Mouse (Mus musculus): ENCODE results near the gene H2afv. TPM values are rescaled to one million over a fixed set of nuclear protein-coding genes. Genes with fewer than 3 reads are reported as not detected.

The H2afv gene
- polyA plus RNA-seq (2015; fragmentation: Nextera tagmentation; extraction: Ambion mirVana): 552 and 602 TPM in 2 replicates

DNA sequence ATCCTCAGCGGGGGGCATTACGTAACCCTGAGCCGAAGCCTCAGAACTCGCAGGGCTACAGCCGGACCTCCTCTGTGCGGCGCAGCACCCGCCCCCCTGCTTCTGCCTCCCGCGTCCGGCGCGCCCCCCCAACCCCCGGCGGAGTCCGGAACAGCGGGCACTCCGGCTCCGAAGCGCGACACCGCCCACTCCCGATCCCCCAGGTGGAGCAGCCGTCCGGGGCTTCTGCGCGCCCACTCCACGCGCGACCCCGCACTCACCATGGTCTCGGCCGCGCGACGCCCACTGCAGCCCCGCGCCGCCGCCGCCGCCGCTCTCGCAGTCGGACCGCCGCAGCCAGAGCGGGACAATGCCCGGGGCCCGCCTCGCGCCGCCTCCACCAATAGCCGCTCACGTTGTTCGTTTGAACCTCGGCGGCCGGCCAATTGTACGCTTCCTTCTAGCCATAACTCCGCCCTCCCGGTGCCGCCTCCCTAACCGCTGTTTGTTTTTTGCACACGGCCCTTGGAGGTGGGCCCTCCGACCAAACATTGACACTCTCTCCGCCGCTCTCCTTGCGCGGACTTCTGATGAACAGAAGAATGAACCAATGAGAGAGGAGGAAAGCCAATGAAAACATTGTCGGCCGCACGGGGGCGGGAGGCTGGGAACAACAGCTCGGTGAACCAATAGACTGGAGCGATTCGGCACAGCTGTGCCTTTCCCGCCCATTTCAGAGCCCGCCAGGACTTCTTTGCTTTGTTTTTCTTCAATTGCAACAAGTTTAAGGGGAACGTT, at the start of gene H2afv:
H2afv (minus strand) TSS at position 367 of the 777 bp plus-strand sequence.
- no peaks in the 10 kb centered on the region for H3K27me3 ChIP-seq
- under 1% methylated on average over 77 of the region's 80 CpGs for WGBS
- peak; percentile 98 for ATAC-seq (replicated peaks; ENCODE audit: low FRiP score)
- H3K4me3 ChIP-seq (replicated peaks): peak within 1 kb of the TSS; percentile 83
- no peaks in the 10 kb centered on the region; the same call in 1 of the 2 replicates for H3K9me3 ChIP-seq (replicated peaks)
- H3K9ac ChIP-seq: peak within 1 kb of the TSS; percentile 83
- H3K4me1 ChIP-seq: peaks cover 13% of the 10 kb centered on the region
- peak within 1 kb of the TSS; percentile 97 for H3K27ac ChIP-seq
- peaks cover 15% of the 10 kb centered on the region for H3K36me3 ChIP-seq
- peak within 1 kb of the TSS; percentile 66 for H3K4me2 ChIP-seq

DNA sequence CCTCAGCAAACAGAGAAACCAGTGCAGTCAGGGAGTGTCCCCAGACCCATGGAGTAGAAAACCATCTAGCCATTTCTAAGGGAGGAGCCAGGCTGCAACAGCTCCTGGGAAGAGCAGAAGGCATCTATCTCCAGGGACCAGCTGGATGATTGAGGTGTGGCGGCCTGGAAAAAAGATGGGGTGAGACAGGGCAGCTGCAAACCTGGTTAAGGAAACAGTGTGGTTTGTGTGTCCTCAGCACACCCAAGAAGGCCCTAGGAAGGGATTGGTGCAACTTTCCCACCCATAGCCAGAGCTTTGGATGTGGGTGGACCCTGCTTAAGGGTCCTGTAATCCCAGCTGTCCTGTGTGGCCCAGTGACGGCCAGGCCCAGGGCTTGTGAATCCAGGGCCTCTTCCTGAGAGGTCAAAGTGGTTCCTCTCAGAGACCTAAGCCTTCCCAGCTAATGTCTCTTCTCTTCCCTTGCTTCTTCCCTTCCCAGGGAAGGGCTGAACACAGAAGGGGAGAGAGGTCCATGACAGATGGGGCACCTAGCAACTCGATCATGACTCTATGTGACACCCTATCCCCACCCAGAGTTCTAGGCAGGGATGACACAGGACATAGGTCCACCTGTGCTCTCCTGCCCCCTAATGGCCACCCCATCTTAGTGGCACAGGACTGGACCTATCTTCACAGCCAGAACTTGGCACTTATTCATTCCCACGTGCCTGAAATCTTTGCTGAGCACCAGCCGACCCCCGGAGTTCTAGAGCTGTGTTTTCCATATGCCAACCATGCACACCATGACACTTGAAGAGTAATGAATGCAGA, 45.7 kb upstream of the H2afv start:
- Histone ChIP-seq H3K27ac (no peak overlapping the region), H3K27me3 (no peaks in the 10 kb centered on the region), H3K4me1 (no peaks in the 10 kb centered on the region), H3K36me3 (no peaks in the 10 kb centered on the region), H3K4me3 (replicated peaks) (no peak overlapping the region), H3K9ac (no peak overlapping the region), H3K4me2 (no peak overlapping the region), H3K9me3 (replicated peaks) (no peaks in the 10 kb centered on the region)
- 50% methylated on average over 6 of the region's 6 CpGs for WGBS
- no peak for ATAC-seq (replicated peaks; ENCODE audit: low FRiP score)

- ATAC-seq (replicated peaks; ENCODE audit: low FRiP score): no peak
- Histone ChIP-seq H3K36me3 (no peaks in the 10 kb centered on the region), H3K4me2 (no peak overlapping the region), H3K4me1 (peaks cover 4% of the 10 kb centered on the region; the same call in 1 of the 2 replicates), H3K4me3 (replicated peaks) (no peak overlapping the region), H3K27ac (no peak overlapping the region), H3K9ac (no peak overlapping the region), H3K27me3 (no peaks in the 10 kb centered on the region), H3K9me3 (replicated peaks) (no peaks in the 10 kb centered on the region)
- WGBS: 86% methylated on average over 7 of the region's 7 CpGs
Observed at GRCm38 (mm10) chr11:6489257-6489656, 45.0 kb upstream of the H2afv start.

GRCm38 (mm10) chr11:6488041-6488684, 43.9 kb upstream of the H2afv start:
- no peak overlapping the region for H3K4me2 ChIP-seq
- WGBS: 98% methylated on average over 5 of the region's 5 CpGs
- peaks cover 4% of the 10 kb centered on the region; the same call in 1 of the 2 replicates for H3K4me1 ChIP-seq
- H3K36me3 ChIP-seq: no peaks in the 10 kb centered on the region
- H3K27me3 ChIP-seq: no peaks in the 10 kb centered on the region
- H3K9ac ChIP-seq: no peak overlapping the region
- no peak for ATAC-seq (replicated peaks; ENCODE audit: low FRiP score)
- H3K9me3 ChIP-seq (replicated peaks): no peaks in the 10 kb centered on the region
- H3K4me3 ChIP-seq (replicated peaks): no peak overlapping the region
- H3K27ac ChIP-seq: no peak overlapping the region

DNA sequence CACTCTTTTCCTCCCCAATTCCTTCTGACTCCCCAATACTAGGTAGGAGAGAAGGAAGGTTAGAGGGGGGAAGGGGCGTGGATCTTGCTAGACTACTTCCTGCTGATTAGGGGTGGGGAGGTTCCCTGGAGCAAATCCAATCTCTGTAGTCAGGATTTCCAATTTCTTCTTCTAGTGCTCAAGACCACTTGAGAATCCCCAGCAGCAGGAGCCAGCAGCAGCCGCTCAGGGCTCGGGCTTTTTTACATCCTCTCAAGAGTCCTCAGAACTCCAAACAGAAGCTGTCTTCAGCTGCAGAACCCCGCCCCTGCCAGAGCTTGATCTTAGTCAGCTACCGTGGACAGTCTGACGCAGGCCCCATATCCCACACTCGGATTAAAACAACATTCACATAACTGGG, 43.3 kb upstream of the H2afv start:
- WGBS: 59% methylated on average over 7 of the region's 7 CpGs
- Histone ChIP-seq H3K9ac (no peak overlapping the region), H3K36me3 (no peaks in the 10 kb centered on the region), H3K27me3 (no peaks in the 10 kb centered on the region), H3K4me2 (no peak overlapping the region), H3K27ac (no peak overlapping the region), H3K4me1 (peaks cover 4% of the 10 kb centered on the region; the same call in 1 of the 2 replicates), H3K9me3 (replicated peaks) (no peaks in the 10 kb centered on the region), H3K4me3 (replicated peaks) (no peak overlapping the region)
- ATAC-seq (replicated peaks; ENCODE audit: low FRiP score): no peak

DNA sequence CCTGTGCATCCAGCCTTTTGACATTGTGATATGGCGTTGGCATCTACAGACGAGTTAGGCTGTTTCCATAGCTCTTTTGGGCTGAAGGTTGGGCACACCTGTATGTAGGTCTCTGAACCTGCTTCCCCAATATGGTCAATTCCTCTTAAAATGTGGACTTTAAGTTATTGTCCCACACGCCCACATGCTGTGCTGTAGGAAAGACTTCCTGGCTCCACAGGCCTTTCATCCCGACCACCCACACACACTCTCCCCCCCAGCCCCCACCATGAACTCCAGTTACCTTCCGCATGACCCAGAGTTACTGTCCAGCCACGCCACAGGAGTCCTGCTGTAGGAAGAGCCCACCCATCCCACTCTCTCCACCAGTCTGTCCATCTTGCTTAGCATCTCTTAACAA, 42.7 kb upstream of the H2afv start:
- Histone ChIP-seq H3K9me3 (replicated peaks) (no peaks in the 10 kb centered on the region), H3K27me3 (no peaks in the 10 kb centered on the region), H3K27ac (no peak overlapping the region), H3K4me1 (peaks cover 4% of the 10 kb centered on the region; the same call in 1 of the 2 replicates), H3K4me2 (no peak overlapping the region), H3K9ac (no peak overlapping the region), H3K36me3 (no peaks in the 10 kb centered on the region), H3K4me3 (replicated peaks) (no peak overlapping the region)
- ATAC-seq (replicated peaks; ENCODE audit: low FRiP score): no peak
- WGBS: 65% methylated on average over 6 of the region's 6 CpGs

DNA sequence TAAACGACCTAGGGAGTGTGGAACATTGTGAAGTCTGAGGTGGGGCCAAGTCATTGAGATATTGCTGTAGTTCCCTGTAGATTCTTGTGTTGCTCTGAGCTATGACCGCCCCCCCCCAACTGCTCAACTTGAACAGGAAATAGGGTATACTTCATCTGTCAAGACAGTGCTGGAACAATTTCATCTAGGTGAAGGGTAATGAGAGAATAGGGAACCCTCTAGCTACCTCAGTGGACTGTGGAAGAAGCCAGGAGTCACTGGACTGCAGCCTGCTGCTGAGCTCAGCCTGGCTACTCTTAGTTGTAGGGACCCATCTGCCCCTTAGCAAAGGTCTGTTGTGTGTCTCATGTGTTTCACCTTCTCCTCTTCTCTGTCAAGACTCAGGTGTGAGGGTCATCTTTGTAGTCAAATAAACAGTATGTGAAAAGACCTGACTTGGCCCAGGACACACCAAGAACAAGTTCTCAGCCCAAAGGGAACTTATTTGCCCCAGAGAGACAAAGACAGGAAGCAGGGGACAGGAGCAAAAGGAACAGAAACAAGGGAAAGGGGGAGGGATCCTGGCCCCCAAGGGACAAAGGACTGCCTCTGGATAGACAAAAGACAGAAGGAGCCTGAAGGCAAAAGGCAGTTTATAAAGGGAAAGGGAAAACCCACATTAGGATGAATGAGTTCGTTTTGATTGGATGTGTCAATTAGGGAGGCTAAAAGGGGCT, 40.2 kb upstream of the H2afv start:
- no peak for ATAC-seq (replicated peaks; ENCODE audit: low FRiP score)
- H3K4me1 ChIP-seq: peaks cover 4% of the 10 kb centered on the region; the same call in 1 of the 2 replicates
- no peak overlapping the region for H3K4me3 ChIP-seq (replicated peaks)
- 48% methylated on average over 3 of the region's 3 CpGs for WGBS
- H3K36me3 ChIP-seq: no peaks in the 10 kb centered on the region
- no peaks in the 10 kb centered on the region for H3K27me3 ChIP-seq
- no peaks in the 10 kb centered on the region for H3K9me3 ChIP-seq (replicated peaks)
- no peak overlapping the region for H3K4me2 ChIP-seq
- no peak overlapping the region for H3K9ac ChIP-seq
- no peak overlapping the region for H3K27ac ChIP-seq

DNA sequence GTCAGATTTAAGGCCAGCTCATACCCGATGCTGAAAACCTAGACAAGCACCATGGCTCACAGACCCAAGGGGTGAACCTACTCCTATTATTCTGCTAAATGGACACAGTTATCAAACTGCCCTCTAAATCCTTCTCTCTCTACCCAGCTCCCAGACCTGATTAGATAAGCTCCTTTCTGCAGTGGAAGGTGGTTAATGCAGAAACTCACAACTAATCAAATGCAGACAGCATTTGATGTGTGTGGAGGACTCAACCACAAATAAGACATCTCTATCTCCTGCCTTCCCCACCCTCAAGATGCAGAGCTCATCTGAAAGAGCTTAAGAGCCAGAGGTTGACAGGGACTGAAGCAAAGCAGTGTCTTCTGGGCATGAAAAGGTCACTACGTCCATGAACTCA, 38.9 kb upstream of the H2afv start:
- Histone ChIP-seq H3K4me3 (replicated peaks) (no peak overlapping the region), H3K27me3 (no peaks in the 10 kb centered on the region), H3K27ac (no peak overlapping the region), H3K36me3 (no peaks in the 10 kb centered on the region), H3K9ac (no peak overlapping the region), H3K4me1 (peaks cover 4% of the 10 kb centered on the region; the same call in 1 of the 2 replicates), H3K9me3 (replicated peaks) (no peaks in the 10 kb centered on the region), H3K4me2 (no peak overlapping the region)
- ATAC-seq (replicated peaks; ENCODE audit: low FRiP score): no peak
- WGBS: 77% methylated on average over 2 of the region's 2 CpGs

DNA sequence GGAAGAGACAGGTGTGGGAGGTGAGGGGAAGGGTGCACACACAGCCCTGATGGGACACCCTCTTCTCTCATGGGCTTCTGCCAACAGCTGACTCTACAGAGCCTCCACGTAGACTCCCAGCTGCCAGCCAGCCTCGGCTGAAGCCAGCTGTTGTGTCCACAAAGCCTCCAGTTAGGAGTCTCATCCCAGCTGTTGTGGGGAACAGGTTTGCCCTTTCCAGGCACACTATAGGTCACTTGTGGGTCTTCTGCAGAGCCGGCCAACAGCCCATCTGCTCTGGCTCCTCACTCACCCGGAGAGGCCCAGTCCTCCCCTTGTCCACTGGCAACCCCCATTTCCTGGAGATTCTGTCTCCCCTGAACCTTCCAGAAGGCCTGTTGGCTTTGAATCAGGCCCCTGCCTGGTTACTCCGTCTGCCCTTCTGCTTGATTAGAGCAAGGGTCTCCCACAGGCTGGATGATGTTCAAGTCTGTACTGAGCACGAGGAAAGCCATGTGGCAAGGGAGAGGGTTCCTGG, 37.5 kb upstream of the H2afv start:
- 58% methylated on average over 6 of the region's 6 CpGs for WGBS
- Histone ChIP-seq H3K4me3 (replicated peaks) (no peak overlapping the region), H3K27ac (no peak overlapping the region), H3K9ac (no peak overlapping the region), H3K36me3 (no peaks in the 10 kb centered on the region), H3K27me3 (no peaks in the 10 kb centered on the region), H3K4me2 (no peak overlapping the region), H3K9me3 (replicated peaks) (no peaks in the 10 kb centered on the region), H3K4me1 (peaks cover 4% of the 10 kb centered on the region; the same call in 1 of the 2 replicates)
- ATAC-seq (replicated peaks; ENCODE audit: low FRiP score): no peak

GRCm38 (mm10) chr11:6480681-6481405, 36.6 kb upstream of the H2afv start:
- H3K9me3 ChIP-seq (replicated peaks): no peaks in the 10 kb centered on the region
- no peak overlapping the region for H3K27ac ChIP-seq
- no peaks in the 10 kb centered on the region for H3K27me3 ChIP-seq
- H3K4me1 ChIP-seq: peaks cover 4% of the 10 kb centered on the region; the same call in 1 of the 2 replicates
- no peaks in the 10 kb centered on the region for H3K36me3 ChIP-seq
- 69% methylated on average over 13 of the region's 13 CpGs for WGBS
- no peak for ATAC-seq (replicated peaks; ENCODE audit: low FRiP score)
- no peak overlapping the region for H3K4me3 ChIP-seq (replicated peaks)
- H3K9ac ChIP-seq: no peak overlapping the region
- no peak overlapping the region for H3K4me2 ChIP-seq

- Histone ChIP-seq H3K27me3 (no peaks in the 10 kb centered on the region), H3K9me3 (replicated peaks) (no peaks in the 10 kb centered on the region), H3K9ac (no peak overlapping the region), H3K27ac (no peak overlapping the region), H3K4me3 (replicated peaks) (no peak overlapping the region), H3K4me1 (peaks cover 4% of the 10 kb centered on the region; the same call in 1 of the 2 replicates), H3K4me2 (no peak overlapping the region), H3K36me3 (no peaks in the 10 kb centered on the region)
- WGBS: 66% methylated on average over 7 of the region's 7 CpGs
- ATAC-seq (replicated peaks; ENCODE audit: low FRiP score): no peak
Observed at GRCm38 (mm10) chr11:6480191-6480590, 35.9 kb upstream of the H2afv start.
